Mouse (Mus musculus) heart, adult 2 months (tissue): Measurements from ENCODE around the gene Clcn2.

ENCODE experiments used
- CTCF ChIP-seq: fragments of 200-600 bp; IDR thresholded peaks from 2 replicates; pipeline ENCODE4 v1.8.1; 2022; ENCODE audit warnings: antibody characterized with exemption, mild to moderate bottlenecking, moderate library complexity
- EP300 ChIP-seq: fragments of 200-500 bp; IDR thresholded peaks from 2 replicates; pipeline ENCODE4 v1.6.1; 2011; ENCODE audit warnings: low read depth, low read length, control low read depth; ENCODE audit not compliant: insufficient read depth
- POLR2A ChIP-seq: fragments of 200-500 bp; IDR thresholded peaks from 2 replicates; pipeline ENCODE4 v1.6.1; 2011; ENCODE audit warnings: mild to moderate bottlenecking, low read depth, low read length, control low read depth; ENCODE audit not compliant: insufficient read depth

GRCm38 (mm10) chr16:20761681-20762080 lies 44.1 kb upstream of the Clcn2 start:
- TF ChIP-seq POLR2A (no peak), EP300 (no peak), CTCF (peak; percentile 68)
